Mouse (Mus musculus) thymus, adult 2 months (tissue): ENCODE data around the gene Adgrv1.

Experiments
- CTCF ChIP-seq: fragments of 200-500 bp; IDR thresholded peaks from 2 replicates; pipeline ENCODE4 v1.5.1; 2012; ENCODE audit warnings: mild to moderate bottlenecking, control low read depth, low read length, moderate library complexity, borderline replicate concordance; ENCODE audit not compliant: control insufficient read depth, poor library complexity, insufficient read depth; ENCODE audit errors: extremely low read depth
- POLR2A ChIP-seq: fragments of 200-500 bp; IDR thresholded peaks from 2 replicates; pipeline ENCODE4 v1.6.1; 2012; ENCODE audit warnings: mild to moderate bottlenecking, low read length, control low read depth, moderate library complexity; ENCODE audit not compliant: control insufficient read depth, poor library complexity, insufficient read depth; ENCODE audit errors: extremely low read depth

- TF ChIP-seq CTCF (no peak), POLR2A (no peak)
Measured at GRCm38 (mm10) chr13:81402826-81403225, 230.1 kb downstream of the Adgrv1 start.
